Mouse (Mus musculus) intestine, embryonic 15.5 days (tissue): ENCODE data around the gene Dcun1d5. TPM values are rescaled to one million over a fixed set of nuclear protein-coding genes. Genes with fewer than 3 reads are reported as not detected.
"Not testable (repeated sequence)": the region's sequence is repeated elsewhere in the genome, so short reads cannot be mapped to it uniquely, and the experiment has no call there.

Source experiments
- ATAC-seq: fragments of 200-750 bp; cut with Nextera tagmentation; 2 replicates; pipeline ENCODE4 v1.8.0; 2017; ENCODE audit warnings: moderate TSS enrichment, moderate library complexity
- H3K27ac ChIP-seq: fragments of 300-500 bp; sonication (generic); 2 replicates; pipeline ENCODE4 v1.5.1; 2015; ENCODE audit warnings: mild to moderate bottlenecking, inconsistent platforms
- H3K27me3 ChIP-seq: fragments of 300-500 bp; sonication (generic); replicated peaks from 2 replicates; pipeline ENCODE4 v1.6.1; 2015; ENCODE audit warnings: inconsistent platforms
- H3K36me3 ChIP-seq: fragments of 300-500 bp; sonication (generic); 2 replicates; pipeline ENCODE4 v1.6.1; 2015; ENCODE audit warnings: inconsistent platforms
- H3K4me1 ChIP-seq: fragments of 300-500 bp; sonication (generic); replicated peaks from 2 replicates; pipeline ENCODE4 v1.6.1; 2015; ENCODE audit warnings: inconsistent platforms
- H3K4me2 ChIP-seq: fragments of 300-500 bp; sonication (generic); replicated peaks from 2 replicates; pipeline ENCODE4 v1.6.1; 2015; ENCODE audit warnings: mild to moderate bottlenecking, inconsistent platforms
- H3K4me3 ChIP-seq: fragments of 300-500 bp; sonication (generic); replicated peaks from 2 replicates; pipeline ENCODE4 v1.5.1; 2015; ENCODE audit warnings: inconsistent platforms
- H3K9ac ChIP-seq: fragments of 300-500 bp; sonication (generic); 2 replicates; pipeline ENCODE4 v1.6.1; 2015; ENCODE audit warnings: inconsistent platforms
- H3K9me3 ChIP-seq: fragments of 300-500 bp; sonication (generic); 2 replicates; pipeline ENCODE4 v1.6.1; 2016; ENCODE audit warnings: inconsistent platforms
- WGBS: fragments of 180-500 bp; shearing (Covaris S2); methylation state at CpG from one replicate; pipeline ENCODE4 v1.1.7; 2015; 5-methylcytosine and 5-hydroxymethylcytosine counted together
- polyA plus RNA-seq: library from polyadenylated mRNA; unstranded; fragments of >200 nt; fragmentation: Nextera tagmentation; extraction: Ambion mirVana; gene quantifications from 2 replicates; pipeline ENCODE4 v1.2.1, GENCODE M21; 2015

Gene Dcun1d5
- 107 and 123 TPM in 2 replicates for polyA plus RNA-seq

GRCm38 (mm10) chr9:7184172-7184896, at the start of gene Dcun1d5, which contains the start of gene Dync2h1:
TSS of gene Dcun1d5 (plus strand) at chr9:7184520.
TSS of gene Dync2h1 (minus strand) at chr9:7184446.
- ATAC-seq = peak; percentile 100
- under 1% methylated on average over 59 of the region's 62 CpGs for WGBS
- H3K9ac ChIP-seq = peak within 1 kb of the TSS; percentile 95
- peak within 1 kb of the TSS; percentile 81 for H3K4me2 ChIP-seq
- no peaks in the 10 kb centered on the region for H3K4me1 ChIP-seq
- H3K4me3 ChIP-seq = peak within 1 kb of the TSS; percentile 92
- no peaks in the 10 kb centered on the region for H3K27me3 ChIP-seq
- H3K36me3 ChIP-seq = no peaks in the 10 kb centered on the region
- H3K9me3 ChIP-seq = no peaks in the 10 kb centered on the region
- H3K27ac ChIP-seq = peak within 1 kb of the TSS; percentile 96

- 83% methylated on average over 2 of the region's 2 CpGs for WGBS
- no peaks in the 10 kb centered on the region for H3K36me3 ChIP-seq
- no peak for ATAC-seq
These were observed 29.9 kb upstream of the Dcun1d5 start for GRCm38 (mm10) chr9:7154391-7154790.

GRCm38 (mm10) chr9:7158605-7159004, 25.7 kb upstream of the Dcun1d5 start:
- Histone ChIP-seq H3K27me3 (no peaks in the 10 kb centered on the region), H3K27ac (no peak overlapping the region), H3K4me2 (no peak overlapping the region), H3K9ac (no peak overlapping the region), H3K36me3 (no peaks in the 10 kb centered on the region), H3K9me3 (no peaks in the 10 kb centered on the region), H3K4me1 (no peaks in the 10 kb centered on the region), H3K4me3 (no peak overlapping the region)
- ATAC-seq = no peak
- WGBS = 84% methylated on average over 7 of the region's 7 CpGs

More at GRCm38 (mm10) chr9:7154391-7154790, 29.9 kb upstream of the Dcun1d5 start:
- Histone ChIP-seq H3K27ac (no peak overlapping the region), H3K27me3 (no peaks in the 10 kb centered on the region), H3K9ac (no peak overlapping the region), H3K4me1 (no peaks in the 10 kb centered on the region), H3K4me2 (no peak overlapping the region), H3K4me3 (no peak overlapping the region), H3K9me3 (no peaks in the 10 kb centered on the region)

- no peaks in the 10 kb centered on the region for H3K36me3 ChIP-seq
- H3K27me3 ChIP-seq = no peaks in the 10 kb centered on the region
- no peak overlapping the region for H3K4me2 ChIP-seq
- no peak overlapping the region for H3K4me3 ChIP-seq
- H3K9ac ChIP-seq = no peak overlapping the region
- 55% methylated on average over 3 of the region's 3 CpGs for WGBS
- H3K27ac ChIP-seq = no peak overlapping the region
- no peak for ATAC-seq
- H3K9me3 ChIP-seq = no peaks in the 10 kb centered on the region
- H3K4me1 ChIP-seq = no peaks in the 10 kb centered on the region
These were observed 24.6 kb upstream of the Dcun1d5 start for GRCm38 (mm10) chr9:7159718-7160117.

- H3K9me3 ChIP-seq = no peaks in the 10 kb centered on the region
- WGBS = 92% methylated on average over 5 of the region's 5 CpGs
- H3K4me1 ChIP-seq = no peaks in the 10 kb centered on the region
These were observed 23.6 kb upstream of the Dcun1d5 start for GRCm38 (mm10) chr9:7160688-7161087.

GRCm38 (mm10) chr9:7167339-7167998, 16.9 kb upstream of the Dcun1d5 start:
- 91% methylated on average over 6 of the region's 6 CpGs for WGBS

More at GRCm38 (mm10) chr9:7160688-7161087, 23.6 kb upstream of the Dcun1d5 start:
- no peaks in the 10 kb centered on the region for H3K27me3 ChIP-seq
- H3K27ac ChIP-seq = no peak overlapping the region
- no peaks in the 10 kb centered on the region for H3K36me3 ChIP-seq
- H3K9ac ChIP-seq = no peak overlapping the region
- H3K4me2 ChIP-seq = no peak overlapping the region
- no peak overlapping the region for H3K4me3 ChIP-seq
- no peak for ATAC-seq

GRCm38 (mm10) chr9:7173756-7174155, 10.6 kb upstream of the Dcun1d5 start:
- Histone ChIP-seq H3K9ac (no peak overlapping the region), H3K27ac (no peak overlapping the region), H3K4me3 (no peak overlapping the region), H3K9me3 (no peaks in the 10 kb centered on the region), H3K4me2 (no peak overlapping the region), H3K4me1 (peaks cover 8% of the 10 kb centered on the region; the same call in 1 of the 2 replicates), H3K36me3 (no peaks in the 10 kb centered on the region), H3K27me3 (no peaks in the 10 kb centered on the region)
- 97% methylated on average over 1 of the region's 1 CpGs for WGBS
- no peak for ATAC-seq

More at GRCm38 (mm10) chr9:7167339-7167998, 16.9 kb upstream of the Dcun1d5 start:
- H3K27me3 ChIP-seq = no peaks in the 10 kb centered on the region
- H3K27ac ChIP-seq = no peak overlapping the region
- no peak overlapping the region for H3K9ac ChIP-seq
- ATAC-seq = no peak
- H3K4me3 ChIP-seq = no peak overlapping the region
- H3K36me3 ChIP-seq = no peaks in the 10 kb centered on the region
- H3K4me2 ChIP-seq = no peak overlapping the region
- H3K9me3 ChIP-seq = no peaks in the 10 kb centered on the region
- H3K4me1 ChIP-seq = no peaks in the 10 kb centered on the region

- peak overlapping the region; percentile 49 for H3K9ac ChIP-seq
- peak overlapping the region; percentile 36; the same call in 1 of the 2 replicates for H3K27ac ChIP-seq
- WGBS = 11% methylated on average over 41 of the region's 41 CpGs
- peaks cover 8% of the 10 kb centered on the region; the same call in 1 of the 2 replicates for H3K4me1 ChIP-seq
- H3K27me3 ChIP-seq = no peaks in the 10 kb centered on the region
- H3K9me3 ChIP-seq = no peaks in the 10 kb centered on the region
- H3K4me2 ChIP-seq = peak overlapping the region; percentile 92
- no peaks in the 10 kb centered on the region for H3K36me3 ChIP-seq
- peak; percentile 100 for ATAC-seq
- H3K4me3 ChIP-seq = peak overlapping the region; percentile 53
These were observed 7.4 kb upstream of the Dcun1d5 start for GRCm38 (mm10) chr9:7176618-7177610.

GRCm38 (mm10) chr9:7184897-7185291, 574 bp downstream of the Dcun1d5 start:
- peak overlapping the region; percentile 92 for H3K4me3 ChIP-seq
- no peaks in the 10 kb centered on the region for H3K27me3 ChIP-seq
- H3K27ac ChIP-seq = peak overlapping the region; percentile 96
- no peaks in the 10 kb centered on the region for H3K9me3 ChIP-seq
- H3K4me1 ChIP-seq = no peaks in the 10 kb centered on the region
- WGBS = under 1% methylated on average over 30 of the region's 31 CpGs
- H3K36me3 ChIP-seq = 0 out of 2 replicates have a peak, but pooled peaks cover under 1% of the 10 kb centered on the region
- peak overlapping the region; percentile 81 for H3K4me2 ChIP-seq
- peak overlapping the region; percentile 95 for H3K9ac ChIP-seq
- peak; percentile 85 for ATAC-seq

- not testable (repeated sequence) for H3K27ac ChIP-seq, H3K36me3 ChIP-seq, H3K9ac ChIP-seq, H3K9me3 ChIP-seq, H3K4me3 ChIP-seq, H3K4me1 ChIP-seq, ATAC-seq, H3K27me3 ChIP-seq, H3K4me2 ChIP-seq
- 89% methylated on average over 3 of the region's 3 CpGs for WGBS
These were observed 6.4 kb downstream of the Dcun1d5 start for GRCm38 (mm10) chr9:7190694-7191093.

GRCm38 (mm10) chr9:7216240-7216639, 31.9 kb downstream of the Dcun1d5 start:
- ATAC-seq = no peak
- no peak overlapping the region for H3K4me3 ChIP-seq
- no peak overlapping the region for H3K27ac ChIP-seq
- no peaks in the 10 kb centered on the region for H3K4me1 ChIP-seq
- no peak overlapping the region for H3K9ac ChIP-seq
- 49% methylated on average over 2 of the region's 2 CpGs for WGBS
- H3K36me3 ChIP-seq = peaks cover 6% of the 10 kb centered on the region; the same call in 1 of the 2 replicates
- H3K4me2 ChIP-seq = no peak overlapping the region
- H3K9me3 ChIP-seq = no peaks in the 10 kb centered on the region
- no peaks in the 10 kb centered on the region for H3K27me3 ChIP-seq
